Mouse (Mus musculus): ENCODE data around the gene Prss48. TPM values are rescaled to one million over a fixed set of nuclear protein-coding genes. Genes with fewer than 3 reads are reported as not detected.
A peak's percentile ranks its signal among the peaks of the same experiment; 100 is the strongest.

The Prss48 gene
- polyA plus RNA-seq (2015; fragmentation: Nextera tagmentation; extraction: Ambion mirVana), result not detected in 2 replicates

DNA sequence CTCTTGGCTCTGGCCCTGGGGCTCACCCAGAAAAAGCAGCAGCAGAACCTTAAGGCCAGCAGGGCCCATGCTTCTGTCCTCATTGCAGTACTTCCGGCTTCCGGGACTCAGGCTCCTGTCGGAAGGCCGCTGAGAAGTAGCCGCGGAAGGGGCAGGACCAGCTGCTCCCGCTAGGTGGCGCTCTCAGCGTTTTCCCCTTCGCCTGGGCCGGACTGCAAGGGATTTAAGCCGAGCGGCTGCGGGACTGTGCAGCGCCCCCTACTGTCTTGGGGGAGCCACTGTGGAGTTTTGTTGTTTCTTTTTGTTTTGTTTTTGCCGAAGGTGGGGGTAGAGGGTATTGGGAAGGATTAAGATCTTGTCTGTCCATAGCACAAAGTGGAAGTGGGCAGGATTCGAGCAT, at the start of gene Prss48:
Prss48 (minus strand) TSS at position 69 of the 400 bp plus-strand sequence.
- no peak within 1 kb of the TSS for H3K27ac ChIP-seq (replicated peaks)
- ATAC-seq (replicated peaks), result no peak
- WGBS, result 78% methylated on average over 17 of the region's 17 CpGs
- no peak within 1 kb of the TSS for H3K4me2 ChIP-seq (replicated peaks)
- H3K27me3 ChIP-seq, result no peaks in the 10 kb centered on the region
- no peak within 1 kb of the TSS for H3K4me3 ChIP-seq
- no peaks in the 10 kb centered on the region for H3K9me3 ChIP-seq
- no peaks in the 10 kb centered on the region for H3K36me3 ChIP-seq
- H3K9ac ChIP-seq (replicated peaks), result no peak within 1 kb of the TSS
- H3K4me1 ChIP-seq, result no peaks in the 10 kb centered on the region

DNA sequence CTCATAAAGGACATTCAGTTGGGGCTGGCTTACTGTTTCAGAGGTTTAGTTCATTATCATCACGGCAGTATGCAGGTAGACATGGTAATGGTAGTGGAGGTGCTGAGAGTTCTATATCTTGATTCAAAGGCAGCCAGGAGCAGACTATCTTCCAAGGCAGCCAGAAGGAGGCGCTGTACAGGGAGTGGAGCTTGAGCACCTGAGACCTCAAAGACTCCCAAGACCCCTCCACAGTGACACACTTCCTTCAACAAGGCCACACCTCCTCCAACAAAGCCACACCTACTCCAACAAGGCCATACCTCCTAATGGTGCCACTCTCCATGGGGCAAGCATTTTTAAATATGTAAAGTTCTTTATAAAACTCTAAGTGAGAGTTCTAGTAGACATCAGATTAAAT, 46.8 kb upstream of the Prss48 start:
- Histone ChIP-seq H3K9ac (replicated peaks) (no peak overlapping the region), H3K27ac (replicated peaks) (no peak overlapping the region), H3K4me3 (no peak overlapping the region), H3K4me2 (replicated peaks) (no peak overlapping the region), H3K36me3 (no peaks in the 10 kb centered on the region), H3K9me3 (no peaks in the 10 kb centered on the region), H3K27me3 (no peaks in the 10 kb centered on the region), H3K4me1 (no peaks in the 10 kb centered on the region)
- WGBS, result 85% methylated on average over 2 of the region's 2 CpGs
- ATAC-seq (replicated peaks), result no peak

DNA sequence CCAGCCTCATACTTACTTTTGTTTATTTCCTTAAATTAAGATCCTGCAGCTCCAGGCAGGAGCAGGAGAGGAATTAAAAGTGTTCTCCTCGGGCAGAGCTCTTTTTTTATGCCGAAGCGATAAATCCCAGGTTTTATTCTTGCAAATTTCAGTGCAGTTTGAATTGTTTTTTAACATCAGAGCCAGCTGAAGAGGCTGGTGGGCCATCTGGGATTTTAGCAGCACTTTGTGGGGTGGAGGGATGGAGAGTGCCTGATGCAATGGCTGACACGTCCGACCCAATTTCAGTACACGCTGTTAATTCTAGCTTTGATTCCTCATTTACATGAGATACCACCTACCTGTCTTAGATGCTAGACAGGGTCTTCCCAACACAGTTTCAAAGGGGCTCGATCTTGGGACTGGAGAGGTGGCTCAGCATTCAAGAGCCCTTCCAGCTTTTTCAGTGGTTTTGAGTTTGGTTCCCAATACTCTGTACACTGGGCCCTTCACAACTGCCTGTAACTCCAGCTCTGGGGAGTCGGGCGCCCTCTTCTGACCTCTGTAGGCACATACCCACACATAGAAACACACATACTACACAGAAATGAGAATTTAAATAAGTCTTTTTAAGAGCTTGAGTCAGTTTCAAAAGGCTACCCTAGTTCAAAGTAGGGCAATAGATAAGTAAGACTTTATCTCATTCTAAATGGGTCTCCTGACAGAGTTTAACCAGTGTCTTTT, 45.6 kb upstream of the Prss48 start:
- Histone ChIP-seq H3K4me2 (replicated peaks) (no peak overlapping the region), H3K9ac (replicated peaks) (no peak overlapping the region), H3K27ac (replicated peaks) (no peak overlapping the region), H3K9me3 (no peaks in the 10 kb centered on the region), H3K27me3 (no peaks in the 10 kb centered on the region), H3K36me3 (no peaks in the 10 kb centered on the region), H3K4me3 (no peak overlapping the region), H3K4me1 (no peaks in the 10 kb centered on the region)
- ATAC-seq (replicated peaks), result no peak
- 94% methylated on average over 9 of the region's 9 CpGs for WGBS

DNA sequence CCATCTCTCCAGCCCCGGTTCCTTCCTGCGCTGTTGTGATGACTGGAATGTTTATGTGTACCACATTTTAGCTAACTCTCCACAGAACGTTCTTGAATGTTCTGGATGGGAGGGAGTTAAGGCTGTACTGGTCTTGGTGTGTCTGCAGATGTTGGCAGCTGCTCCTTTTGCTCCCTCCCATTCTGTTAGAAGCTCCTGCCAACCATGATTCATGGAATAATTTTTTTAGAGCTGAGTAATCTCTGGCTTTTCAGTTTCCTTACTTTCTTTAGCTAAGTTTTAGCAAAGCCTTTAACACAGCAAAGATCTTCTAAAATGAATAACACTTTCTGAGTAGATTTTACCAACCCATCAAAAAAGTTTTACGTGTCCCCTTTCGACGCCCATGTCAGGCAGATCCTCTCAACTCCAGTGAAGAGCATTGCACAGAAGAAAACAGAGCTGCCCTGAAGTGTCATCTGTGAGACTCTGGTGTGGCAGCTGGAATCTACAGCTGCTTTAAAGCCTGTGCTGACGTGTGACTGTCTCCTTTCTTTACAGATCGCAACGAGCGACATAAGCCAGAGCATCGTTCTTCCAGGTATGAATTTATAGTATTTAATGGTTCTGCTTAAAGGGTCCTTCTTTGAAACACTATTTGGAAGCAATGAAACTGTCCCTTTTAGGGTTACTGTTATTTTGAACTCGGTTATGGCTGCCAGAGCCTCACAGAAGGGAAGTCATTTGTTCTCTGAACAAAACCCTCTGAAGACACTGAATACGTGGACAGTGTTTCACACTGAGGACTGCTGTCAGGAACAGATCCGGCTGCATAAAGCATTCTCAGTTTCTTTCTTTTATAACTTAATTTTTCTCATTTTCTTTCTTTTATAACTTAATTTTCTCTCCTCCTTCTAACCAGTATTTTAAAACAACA, 38.3 kb upstream of the Prss48 start:
- Histone ChIP-seq H3K4me1 (no peaks in the 10 kb centered on the region), H3K9ac (replicated peaks) (no peak overlapping the region), H3K9me3 (no peaks in the 10 kb centered on the region), H3K36me3 (no peaks in the 10 kb centered on the region), H3K27me3 (no peaks in the 10 kb centered on the region), H3K4me3 (no peak overlapping the region), H3K4me2 (replicated peaks) (no peak overlapping the region), H3K27ac (replicated peaks) (no peak overlapping the region)
- 74% methylated on average over 14 of the region's 14 CpGs for WGBS
- no peak for ATAC-seq (replicated peaks)

DNA sequence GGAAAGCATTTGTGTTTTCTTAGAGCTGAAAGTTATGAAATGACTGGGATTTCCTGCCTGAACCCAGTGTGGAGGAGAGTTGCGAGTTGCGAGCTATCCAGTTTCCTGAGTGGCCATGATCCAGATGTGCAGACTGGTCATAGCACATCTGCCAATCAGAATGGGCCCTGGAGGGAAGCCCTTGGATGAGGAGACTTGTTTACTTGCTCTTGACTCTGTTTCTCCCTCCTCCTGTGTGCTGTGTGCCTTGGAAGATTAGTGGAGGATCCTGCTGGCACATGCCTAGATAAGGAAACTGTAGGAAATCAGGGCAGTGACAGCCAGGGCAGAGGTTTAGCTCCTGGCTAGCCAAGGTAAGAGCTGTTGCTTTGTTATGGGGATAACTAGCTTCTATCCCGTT, 36.4 kb upstream of the Prss48 start:
- 60% methylated on average over 3 of the region's 3 CpGs for WGBS
- no peaks in the 10 kb centered on the region for H3K27me3 ChIP-seq
- no peak for ATAC-seq (replicated peaks)
- H3K36me3 ChIP-seq, result no peaks in the 10 kb centered on the region
- no peak overlapping the region for H3K9ac ChIP-seq (replicated peaks)
- H3K4me2 ChIP-seq (replicated peaks), result no peak overlapping the region
- H3K4me3 ChIP-seq, result no peak overlapping the region
- no peaks in the 10 kb centered on the region for H3K4me1 ChIP-seq
- no peak overlapping the region; the same call in 1 of the 2 replicates for H3K27ac ChIP-seq (replicated peaks)
- H3K9me3 ChIP-seq, result no peaks in the 10 kb centered on the region

DNA sequence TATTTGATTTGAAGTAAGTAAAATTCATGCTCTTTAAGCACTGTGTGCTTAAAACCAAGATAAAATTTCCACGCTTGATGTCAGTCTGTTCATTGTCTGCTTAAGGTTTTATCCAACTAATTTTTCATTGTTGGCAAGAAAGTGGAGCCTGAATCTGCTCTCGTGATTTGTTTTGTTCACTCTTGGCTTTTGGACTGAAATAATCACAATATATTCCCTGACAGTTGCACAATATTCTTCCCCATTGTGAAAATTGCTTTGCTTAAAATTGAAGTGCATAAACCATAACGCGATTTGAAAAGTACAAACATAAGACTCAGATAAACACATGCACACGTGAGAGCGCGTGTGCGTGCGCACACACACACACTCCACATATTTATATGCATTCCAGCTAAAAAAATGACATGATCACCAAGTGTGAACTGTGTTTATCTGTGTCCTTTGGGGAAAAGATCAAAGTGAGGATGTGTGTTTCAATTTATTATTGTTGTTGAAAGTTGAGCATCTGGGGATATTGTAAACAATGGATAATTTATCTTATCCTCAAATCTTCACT, 35.7 kb upstream of the Prss48 start:
- WGBS, result 92% methylated on average over 9 of the region's 9 CpGs
- no peaks in the 10 kb centered on the region for H3K36me3 ChIP-seq
- H3K27me3 ChIP-seq, result no peaks in the 10 kb centered on the region
- H3K4me2 ChIP-seq (replicated peaks), result no peak overlapping the region
- no peak overlapping the region for H3K4me3 ChIP-seq
- ATAC-seq (replicated peaks), result no peak
- no peaks in the 10 kb centered on the region for H3K9me3 ChIP-seq
- H3K27ac ChIP-seq (replicated peaks), result no peak overlapping the region
- no peaks in the 10 kb centered on the region for H3K4me1 ChIP-seq
- no peak overlapping the region for H3K9ac ChIP-seq (replicated peaks)

DNA sequence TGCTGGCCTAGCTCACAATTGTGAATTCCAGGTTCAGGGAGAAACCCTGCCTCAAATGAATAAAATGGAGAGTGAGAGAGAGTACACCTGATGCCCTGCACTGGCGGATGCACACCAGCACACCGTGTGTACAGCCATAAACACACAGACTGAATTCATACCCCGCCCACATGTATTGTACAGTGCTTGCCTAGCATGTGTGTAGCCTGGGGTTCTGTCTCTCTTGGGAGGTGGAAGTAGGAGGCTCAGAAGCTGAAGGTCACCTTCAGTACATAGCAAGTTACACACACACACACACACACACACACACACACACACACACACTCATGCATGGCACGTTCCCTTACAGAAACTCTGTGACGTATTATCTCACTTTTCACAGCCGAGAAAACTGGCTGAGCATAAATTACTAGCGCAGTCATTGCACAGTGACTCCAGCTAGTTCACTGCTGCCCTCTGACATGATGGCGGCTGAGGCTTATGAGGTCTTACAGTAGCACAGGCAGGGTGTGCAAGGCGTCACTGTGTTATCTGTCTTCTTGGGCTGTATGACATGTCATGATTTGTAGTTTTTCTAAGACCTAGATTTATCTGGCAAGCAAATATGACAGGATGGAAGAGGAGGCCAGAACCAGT, 31.3 kb upstream of the Prss48 start:
- H3K4me1 ChIP-seq, result no peaks in the 10 kb centered on the region

DNA sequence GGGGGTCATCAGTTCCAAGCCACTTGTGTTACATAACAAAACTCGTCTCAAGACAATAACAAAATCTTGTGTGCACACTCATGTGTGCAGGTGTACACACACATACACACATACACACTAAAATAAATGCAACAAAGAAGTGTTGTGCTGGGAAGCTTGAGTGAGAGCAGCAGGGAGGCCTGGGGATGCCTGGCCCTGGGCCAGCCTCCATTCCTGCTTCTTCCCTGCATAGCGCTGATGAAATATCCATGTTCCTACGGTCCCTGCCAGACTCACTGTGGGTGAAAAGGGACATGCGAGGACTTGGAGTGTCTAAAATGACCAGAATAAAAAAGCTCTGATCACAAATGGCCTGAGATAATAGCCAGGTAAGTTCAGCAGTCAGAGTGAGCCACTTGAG, 28.3 kb upstream of the Prss48 start:
- Histone ChIP-seq H3K9me3 (no peaks in the 10 kb centered on the region), H3K27ac (replicated peaks) (no peak overlapping the region), H3K9ac (replicated peaks) (no peak overlapping the region), H3K4me3 (no peak overlapping the region), H3K4me2 (replicated peaks) (no peak overlapping the region), H3K36me3 (no peaks in the 10 kb centered on the region), H3K4me1 (no peaks in the 10 kb centered on the region), H3K27me3 (no peaks in the 10 kb centered on the region)
- 59% methylated on average over 4 of the region's 4 CpGs for WGBS
- 0 out of 2 replicates have a peak, but pooled peaks have one; percentile 53 for ATAC-seq (replicated peaks)

More for the DNA sequence above, 31.3 kb upstream of the Prss48 start:
- ATAC-seq (replicated peaks), result no peak
- no peak overlapping the region for H3K27ac ChIP-seq (replicated peaks)
- H3K9me3 ChIP-seq, result no peaks in the 10 kb centered on the region
- no peak overlapping the region for H3K4me3 ChIP-seq
- 82% methylated on average over 9 of the region's 9 CpGs for WGBS
- H3K4me2 ChIP-seq (replicated peaks), result no peak overlapping the region
- H3K36me3 ChIP-seq, result no peaks in the 10 kb centered on the region
- no peak overlapping the region for H3K9ac ChIP-seq (replicated peaks)
- no peaks in the 10 kb centered on the region for H3K27me3 ChIP-seq

DNA sequence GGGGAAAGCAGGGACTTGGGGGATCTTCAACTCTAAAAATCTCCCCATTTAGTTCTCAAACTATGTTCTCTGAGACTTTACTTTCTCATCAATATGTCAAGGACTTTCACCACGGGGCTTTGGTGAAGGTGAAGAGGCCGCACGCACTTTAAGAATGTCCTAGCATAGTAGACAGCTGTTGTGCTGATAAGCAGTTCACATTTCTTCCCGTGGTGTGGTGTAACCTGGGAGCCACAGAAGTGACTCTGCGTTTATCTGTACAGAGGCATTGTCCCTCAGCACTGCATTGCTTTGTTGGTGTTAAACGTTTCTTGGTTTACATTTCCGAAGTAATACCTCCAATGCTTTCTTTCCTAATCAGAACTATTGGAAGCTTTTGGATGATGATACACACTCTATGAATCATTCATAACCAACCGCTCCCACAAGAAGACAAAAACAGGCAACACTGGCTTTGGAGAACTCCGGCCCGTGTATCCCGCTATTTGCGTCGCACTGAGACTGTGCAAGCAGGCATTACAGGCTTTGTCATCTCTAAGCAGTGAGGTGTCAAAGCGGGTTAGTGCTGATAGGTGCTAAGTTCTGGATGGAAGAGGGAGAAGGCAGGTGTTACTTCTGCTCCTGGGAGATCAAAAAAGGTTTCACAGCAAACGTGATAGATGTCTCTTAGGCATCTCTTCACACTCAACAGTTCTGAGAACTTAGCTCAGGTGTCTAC, 26.5 kb upstream of the Prss48 start:
- Histone ChIP-seq H3K27me3 (no peaks in the 10 kb centered on the region), H3K36me3 (no peaks in the 10 kb centered on the region), H3K4me3 (no peak overlapping the region), H3K9me3 (no peaks in the 10 kb centered on the region), H3K27ac (replicated peaks) (no peak overlapping the region), H3K9ac (replicated peaks) (no peak overlapping the region), H3K4me2 (replicated peaks) (no peak overlapping the region), H3K4me1 (no peaks in the 10 kb centered on the region)
- 89% methylated on average over 15 of the region's 15 CpGs for WGBS
- no peak for ATAC-seq (replicated peaks)

DNA sequence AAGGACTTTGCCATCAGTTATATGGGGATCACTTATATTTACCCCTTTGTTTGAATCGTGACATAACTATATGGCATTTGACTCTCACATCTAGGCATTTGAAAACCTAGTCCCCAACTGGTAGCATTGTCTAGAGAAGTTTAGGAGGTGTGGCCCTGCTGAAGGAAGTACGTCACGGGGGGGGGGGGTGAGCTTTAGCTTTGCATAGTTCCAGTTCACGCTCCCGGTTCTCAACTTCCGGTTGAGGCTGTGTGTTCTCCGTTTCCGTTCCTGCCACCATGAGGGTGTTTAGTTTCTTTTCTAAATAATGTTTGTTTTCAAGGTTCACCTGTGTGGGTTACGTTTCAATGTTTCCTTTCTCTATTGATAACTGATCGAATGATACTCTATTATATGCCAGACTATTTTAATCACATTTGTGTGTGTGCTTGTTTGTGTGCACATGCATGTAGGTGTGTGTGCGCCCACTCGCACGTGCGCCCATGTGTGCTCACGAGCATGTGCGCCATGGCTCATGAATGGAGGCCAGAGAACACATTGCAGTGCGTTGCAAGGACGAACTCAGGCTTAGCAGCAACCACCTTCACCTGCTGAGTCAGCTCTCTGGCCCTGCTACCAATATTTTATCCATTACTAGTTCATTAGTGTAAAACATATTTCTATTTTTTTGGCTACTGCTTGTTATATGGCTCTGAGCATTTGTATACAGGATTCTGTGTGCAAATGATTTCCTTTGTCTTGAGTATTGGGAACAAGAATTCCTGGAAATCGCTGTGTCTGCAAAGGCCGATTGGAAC, 23.2 kb upstream of the Prss48 start:
- H3K27ac ChIP-seq (replicated peaks), result no peak overlapping the region
- H3K4me1 ChIP-seq, result no peaks in the 10 kb centered on the region
- no peaks in the 10 kb centered on the region for H3K9me3 ChIP-seq
- WGBS, result 95% methylated on average over 20 of the region's 20 CpGs
- no peak overlapping the region for H3K9ac ChIP-seq (replicated peaks)
- no peak overlapping the region for H3K4me2 ChIP-seq (replicated peaks)
- no peak overlapping the region for H3K4me3 ChIP-seq
- ATAC-seq (replicated peaks), result no peak
- no peaks in the 10 kb centered on the region for H3K36me3 ChIP-seq
- no peaks in the 10 kb centered on the region for H3K27me3 ChIP-seq

Data from forebrain, embryonic 15.5 days (tissue).